Mouse (Mus musculus) CH12.LX (cell line): ENCODE results near the gene Igdcc4. TPM values are rescaled to one million over a fixed set of nuclear protein-coding genes. Genes with fewer than 3 reads are reported as not detected.

Experiments
- DNase-seq: peaks from one replicate; pipeline ENCODE4 v3.0.0-alpha.2; 2013; ENCODE audit errors: extremely low read depth
- H3K27ac ChIP-seq: 2 replicates; pipeline ENCODE4 v1.5.1; 2012; ENCODE audit warnings: low read depth, mild to moderate bottlenecking, control low read depth, moderate library complexity; ENCODE audit not compliant: insufficient read depth
- H3K27me3 ChIP-seq: replicated peaks from 2 replicates; pipeline ENCODE3; 2012; ENCODE audit warnings: inconsistent platforms
- H3K36me3 ChIP-seq, 2 experiments: replicated peaks in 1 of 2; 2 replicates each; pipeline versions ENCODE3 to v1.6.1; 2012; ENCODE audit warnings: inconsistent platforms in 1 of 2, low read length in 1 of 2, mild to moderate bottlenecking in 1 of 2, mixed read lengths in 1 of 2, moderate library complexity in 1 of 2; ENCODE audit not compliant: control insufficient read depth in 1 of 2, insufficient read depth in 1 of 2
- H3K4me1 ChIP-seq, 2 experiments: 2 replicates each; pipeline ENCODE4 v1.6.1; 2012; ENCODE audit warnings: inconsistent platforms in 1 of 2, moderate library complexity in 1 of 2; ENCODE audit not compliant: insufficient read depth in 2 of 2, control insufficient read depth in 1 of 2
- H3K4me2 ChIP-seq: 2 replicates; pipeline ENCODE4 v1.6.1; 2012; ENCODE audit warnings: low read depth, mild to moderate bottlenecking, control low read depth; ENCODE audit not compliant: poor library complexity, insufficient read depth, severe bottlenecking
- H3K4me3 ChIP-seq, 3 experiments: fragments of 150-350 bp in 1 of 3; sonication (generic) in 1 of 3; replicated peaks in 1 of 3; 2 replicates each; pipeline versions ENCODE3 to v1.5.1; 2011 to 2012; ENCODE audit warnings: low read depth in 2 of 3, low read length in 2 of 3, mild to moderate bottlenecking in 2 of 3, moderate library complexity in 2 of 3, control low read depth in 1 of 3, improper control_type of control experiment in 1 of 3, inconsistent platforms in 1 of 3, mixed read lengths in 1 of 3; ENCODE audit not compliant: poor library complexity in 1 of 3
- H3K79me2 ChIP-seq: replicated peaks from 2 replicates; pipeline ENCODE4 v1.6.1; 2012; ENCODE audit warnings: mild to moderate bottlenecking, moderate library complexity; ENCODE audit not compliant: control insufficient read depth, poor library complexity, insufficient read depth, severe bottlenecking; ENCODE audit errors: extremely low read depth
- H3K9ac ChIP-seq: 2 replicates; pipeline ENCODE4 v1.6.1; 2012; ENCODE audit warnings: low read depth, mild to moderate bottlenecking, control low read depth, moderate library complexity; ENCODE audit not compliant: insufficient read depth
- H3K9me3 ChIP-seq: replicated peaks from 2 replicates; pipeline ENCODE3; 2012; ENCODE audit warnings: low read length, inconsistent platforms, mixed read lengths
- BHLHE40 ChIP-seq: IDR thresholded peaks from 2 replicates; pipeline ENCODE4 v1.6.1; 2011; ENCODE audit warnings: mild to moderate bottlenecking, low read depth, low read length, improper control_type of control experiment
- CHD2 ChIP-seq: IDR thresholded peaks from 2 replicates; pipeline ENCODE4 v1.6.1; 2011; ENCODE audit warnings: low read length, improper control_type of control experiment
- ELF1 ChIP-seq: IDR thresholded peaks from 2 replicates; pipeline ENCODE4 v1.6.1; 2014; ENCODE audit warnings: low read depth, mild to moderate bottlenecking, inconsistent platforms, low read length, improper control_type of control experiment
- EP300 ChIP-seq: IDR thresholded peaks from 2 replicates; pipeline ENCODE4 v1.6.1; 2011; ENCODE audit warnings: low read length, improper control_type of control experiment
- HCFC1 ChIP-seq: IDR thresholded peaks from 2 replicates; pipeline ENCODE4 v1.6.1; 2012; ENCODE audit warnings: low read depth, mild to moderate bottlenecking, inconsistent platforms, low read length, improper control_type of control experiment
- IRF4 ChIP-seq: IDR thresholded peaks from 2 replicates; pipeline ENCODE4 v1.6.1; 2014; ENCODE audit warnings: low read depth, mild to moderate bottlenecking, inconsistent platforms, low read length, improper control_type of control experiment
- MAFK ChIP-seq: IDR thresholded peaks from 2 replicates; pipeline ENCODE4 v1.6.1; 2011; ENCODE audit warnings: low read length, improper control_type of control experiment; ENCODE audit not compliant: insufficient replicate concordance
- MAZ ChIP-seq: IDR thresholded peaks from 2 replicates; pipeline ENCODE4 v1.6.1; 2012; ENCODE audit warnings: low read depth, mild to moderate bottlenecking, inconsistent platforms, low read length, improper control_type of control experiment, moderate library complexity
- MEF2A ChIP-seq: IDR thresholded peaks from 2 replicates; pipeline ENCODE4 v1.6.1; 2014; ENCODE audit warnings: low read depth, mild to moderate bottlenecking, inconsistent platforms, low read length, improper control_type of control experiment, borderline replicate concordance
- MYC ChIP-seq: IDR thresholded peaks from 2 replicates; pipeline ENCODE4 v1.6.1; 2011; ENCODE audit warnings: low read depth, mild to moderate bottlenecking, improper control_type of control experiment, low read length
- NELFE ChIP-seq: IDR thresholded peaks from 2 replicates; pipeline ENCODE4 v1.6.1; 2011; ENCODE audit warnings: low read depth, low read length, improper control_type of control experiment
- NRF1 ChIP-seq: IDR thresholded peaks from 2 replicates; pipeline ENCODE4 v1.6.1; 2014; ENCODE audit warnings: low read depth, mild to moderate bottlenecking, inconsistent platforms, low read length, improper control_type of control experiment, moderate library complexity
- POLR2A ChIP-seq: IDR thresholded peaks from 2 replicates; pipeline ENCODE4 v1.6.1; 2011; ENCODE audit warnings: low read depth, mild to moderate bottlenecking, improper control_type of control experiment, low read length
- RCOR1 ChIP-seq: conservative IDR thresholded peaks from 2 replicates; pipeline ENCODE4 v1.6.1; 2012; ENCODE audit warnings: low read depth, mild to moderate bottlenecking, inconsistent platforms, low read length, improper control_type of control experiment
- TBP ChIP-seq: conservative IDR thresholded peaks from 2 replicates; pipeline ENCODE4 v1.6.1; 2011; ENCODE audit warnings: low read depth, low read length, improper control_type of control experiment
- TCF12 ChIP-seq: IDR thresholded peaks from 2 replicates; pipeline ENCODE4 v1.6.1; 2014; ENCODE audit warnings: low read depth, mild to moderate bottlenecking, inconsistent platforms, low read length, improper control_type of control experiment
- ZKSCAN1 ChIP-seq: IDR thresholded peaks from 2 replicates; pipeline ENCODE4 v1.6.1; 2012; ENCODE audit warnings: low read depth, inconsistent platforms, low read length, improper control_type of control experiment, borderline replicate concordance
- ZNF384 ChIP-seq: IDR thresholded peaks from 2 replicates; pipeline ENCODE4 v1.6.1; 2012; ENCODE audit warnings: low read depth, low read length, improper control_type of control experiment, inconsistent platforms
- dilution Hi-C: fragments of 300-500 bp; cut with MboI; formaldehyde crosslinking; loops from 2 replicates; pipeline ENCODE4 v1.14.3; 2020; ENCODE audit warnings: low sequenced_read_pairs; ENCODE audit not compliant: extremely low pct_unique_long_range_greater_than_20kb, extremely low pct_ligation_motif_present
- in situ Hi-C: fragments of 300-500 bp; cut with MboI; formaldehyde crosslinking; loops from 3 replicates; pipeline ENCODE4 v1.14.3; 2019; ENCODE audit warnings: low sequenced_read_pairs, low pct_ligation_motif_present, low pct_unique_long_range_greater_than_20kb, mixed read lengths
- polyA plus RNA-seq: library from polyadenylated mRNA; unstranded; fragments of >175 nt; gene quantifications from 2 replicates; pipeline ENCODE4 v1.2.1, GENCODE M21; 2012; ENCODE audit warnings: low read depth; ENCODE audit not compliant: insufficient read length
- total RNA-seq, 2 experiments: library from RNA; depleted of rRNA; stranded (reverse); fragments of 300-350 nt in 1 of 2; fragments of >200 nt in 1 of 2; gene quantifications; 2 replicates each; pipeline ENCODE4 v1.2.3; 2012 to 2014

Gene Igdcc4
- total and polyA plus RNA-seq, 3 experiments: 0.13 to 0.23 TPM; not detected in 1

DNA sequence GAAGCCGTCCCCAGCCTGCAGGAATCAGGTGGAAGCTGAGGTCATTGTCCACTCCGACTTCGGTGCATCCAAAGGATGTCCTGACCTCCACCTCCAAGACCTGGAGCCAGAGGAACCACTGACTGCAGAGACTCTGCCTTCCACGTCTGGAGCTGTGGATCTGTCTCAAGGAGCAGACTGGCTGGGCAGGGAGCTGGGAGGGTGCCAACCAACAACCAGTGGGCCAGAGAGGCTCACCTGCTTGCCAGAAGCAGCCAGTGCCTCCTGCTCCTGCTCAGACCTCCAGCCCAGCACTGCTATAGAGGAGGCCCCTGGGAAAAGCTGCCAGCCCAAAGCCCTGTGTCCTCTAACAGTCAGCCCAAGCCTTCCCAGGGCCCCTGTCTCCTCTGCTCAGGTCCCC is 33.8 kb downstream of the Igdcc4 start:
- peaks cover 12 to 25% of the 10 kb centered on the region in 2 experiments; a peak in 3 of 4 replicates for H3K4me1 ChIP-seq
- H3K79me2 ChIP-seq: no peaks in the 10 kb centered on the region
- no peaks in the 10 kb centered on the region for H3K9me3 ChIP-seq
- dilution Hi-C loops: no loop called here
- in situ Hi-C loops: loop anchor here (5.0 kb wide), 1 partner anchor 42 kb away; no protein-coding TSS in a partner anchor
- peaks cover 44% of the 10 kb centered on the region for H3K27me3 ChIP-seq
- H3K9ac ChIP-seq: no peak overlapping the region
- no peak for DNase-seq
- no peak overlapping the region for H3K4me2 ChIP-seq
- no peaks in the 10 kb centered on the region for H3K36me3 ChIP-seq
- TF ChIP-seq MAZ (no peak), MAFK (no peak), IRF4 (no peak), RCOR1 (no peak)
- H3K4me3 ChIP-seq: no peak overlapping the region
- H3K27ac ChIP-seq: no peak overlapping the region

DNA sequence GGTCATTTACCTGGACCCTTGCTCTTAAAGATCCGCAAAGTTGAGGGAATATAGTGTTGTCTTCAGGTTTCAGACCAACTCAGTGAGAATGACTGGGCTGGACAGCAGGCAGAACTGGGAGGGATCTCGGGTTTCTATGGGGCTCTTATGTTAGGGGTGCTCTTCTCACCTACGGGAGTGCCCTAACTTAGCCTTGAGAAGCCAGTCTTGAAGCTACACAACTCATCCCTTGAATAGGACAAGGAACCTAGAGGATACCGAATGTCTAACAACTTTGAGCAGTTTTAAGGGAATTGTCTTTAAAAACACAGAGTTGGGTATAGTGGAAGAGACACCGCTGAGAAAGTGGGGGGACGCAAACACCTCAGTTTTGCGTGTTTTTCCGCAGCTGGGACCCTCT is 39.2 kb downstream of the Igdcc4 start:
- dilution Hi-C loops: no loop called here
- H3K9me3 ChIP-seq: no peaks in the 10 kb centered on the region
- no peak overlapping the region for H3K27ac ChIP-seq
- H3K27me3 ChIP-seq: peaks cover 67% of the 10 kb centered on the region
- in situ Hi-C loops: no loop called here
- no peaks in the 10 kb centered on the region for H3K36me3 ChIP-seq
- TF ChIP-seq TBP (no peak), MEF2A (no peak), MAFK (no peak), NRF1 (no peak), CHD2 (no peak), MYC (no peak), NELFE (no peak), TCF12 (no peak), ZKSCAN1 (no peak), ZNF384 (no peak), EP300 (no peak), ELF1 (no peak), HCFC1 (no peak), POLR2A (no peak), RCOR1 (no peak), BHLHE40 (no peak)
- no peak for DNase-seq
- peak overlapping the region in 1 of 3 experiments; percentile 69 for H3K4me3 ChIP-seq
- peak overlapping the region; percentile 99 for H3K4me2 ChIP-seq
- H3K79me2 ChIP-seq: no peaks in the 10 kb centered on the region
- peak overlapping the region; percentile 48 for H3K9ac ChIP-seq
- peaks cover 3 to 24% of the 10 kb centered on the region in 2 experiments; a peak in 3 of 4 replicates for H3K4me1 ChIP-seq
